21 mouse cellular contexts compared by ENCODE assay signal in the genomic region with DNA sequence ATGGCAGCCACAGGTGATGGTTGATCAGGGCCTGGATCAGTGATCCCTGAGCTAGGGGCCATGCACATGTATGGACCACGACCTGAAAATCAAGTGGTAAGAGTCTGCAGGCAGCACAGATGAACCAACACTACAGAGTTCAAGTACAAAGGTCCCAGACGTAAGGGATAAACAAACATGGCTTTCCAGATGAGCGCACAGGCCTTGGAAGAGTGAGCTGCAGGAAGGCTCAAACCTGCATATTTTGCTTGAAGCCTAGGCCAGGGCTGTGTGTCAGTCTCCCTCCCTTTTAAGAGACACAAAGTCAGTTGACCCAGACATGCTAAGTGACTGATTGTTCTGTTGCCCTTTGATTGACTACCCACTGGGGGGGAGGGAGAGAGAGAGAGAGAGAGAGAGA.
DNase-seq lines count a peak whose midpoint lies in the region; ATAC-seq and TF ChIP-seq lines count a peak whose summit lies in the region.
"Had no signal": no experiment of that assay in that cellular context is flagged by ENCODE, and none has a peak within 500 bp of the region (broad histone marks: within the 10 kb centered on the region; RNA-seq: fewer than 3 reads in every experiment).

No protein-coding gene starts in this region.

- no peaks in the 10 kb centered on the region for H3K36me3 ChIP-seq in kidney, embryonic 14.5 days (ENCODE audit: control insufficient read depth, insufficient read depth, low read length)
- H3K36me3 ChIP-seq: embryonic facial prominence, embryonic 10.5 days; heart, embryonic 13.5 days; hindbrain, embryonic 12.5 days had no signal

- 43% methylated on average over 3 of the region's 3 CpGs for WGBS in kidney, embryonic 14.5 days
- WGBS in cerebellum, adult 2 months: 60% methylated on average over 3 of the region's 3 CpGs

- H3K27ac ChIP-seq in kidney, embryonic 14.5 days (ENCODE audit: low read depth, low read length): no peak overlapping the region
- H3K27ac ChIP-seq in cerebellum, adult 2 months (ENCODE audit: insufficient read depth, low read length): no peak overlapping the region
- H3K27ac ChIP-seq: embryonic facial prominence, embryonic 10.5 days; forebrain, embryonic 13.5 days; gastrocnemius, adult 2 months; heart, embryonic 13.5 days; hindbrain, embryonic 12.5 days had no signal

- TF ChIP-seq POLR2A in cerebellum, adult 2 months (IDR thresholded peaks at IDR 0.05; ENCODE audit: borderline replicate concordance, insufficient read depth, low read length): no peak

- no peak for TF ChIP-seq CTCF in cerebellum, adult 2 months (IDR thresholded peaks at IDR 0.05; ENCODE audit: borderline replicate concordance, insufficient read depth, low read depth, low read length)

- H3K9me3 ChIP-seq in kidney, embryonic 14.5 days (ENCODE audit: control insufficient read depth, low read length): no peaks in the 10 kb centered on the region
- H3K9me3 ChIP-seq: embryonic facial prominence, embryonic 10.5 days; forebrain, embryonic 13.5 days; heart, embryonic 13.5 days; hindbrain, embryonic 12.5 days had no signal

- H3K27me3 ChIP-seq in kidney, embryonic 14.5 days (ENCODE audit: control insufficient read depth, insufficient read depth, low read length): no peaks in the 10 kb centered on the region
- no peaks in the 10 kb centered on the region for H3K27me3 ChIP-seq in cerebellum, adult 2 months (ENCODE audit: control insufficient read depth, insufficient read depth, low read length)
- H3K27me3 ChIP-seq: CH12.LX; forebrain, embryonic 13.5 days; heart, embryonic 13.5 days; hindbrain, embryonic 12.5 days; Patski had no signal

- H3K9ac ChIP-seq in kidney, embryonic 14.5 days (ENCODE audit: low read depth, low read length): no peak overlapping the region
- H3K9ac ChIP-seq: forebrain, embryonic 13.5 days; forebrain, postnatal 0 days; heart, embryonic 13.5 days; hindbrain, embryonic 12.5 days had no signal

- intact Hi-C loops in heart, postnatal 25 days (cut with DNase I): no loop called here

- peak; percentile 28; the same call in 1 of the 2 replicates for ATAC-seq in kidney, embryonic 14.5 days (ENCODE audit: low FRiP score, low TSS enrichment)
- ATAC-seq: forebrain, embryonic 13.5 days; forebrain, postnatal 0 days had no signal

- H3K4me3 ChIP-seq in kidney, embryonic 14.5 days (ENCODE audit: low read length): no peak overlapping the region
- no peak overlapping the region for H3K4me3 ChIP-seq in cerebellum, adult 2 months (replicated peaks; ENCODE audit: insufficient read depth, low read depth, low read length)
- H3K4me3 ChIP-seq: embryonic facial prominence, embryonic 10.5 days; forebrain, embryonic 13.5 days; gastrocnemius, adult 2 months; heart, embryonic 13.5 days; hindbrain, embryonic 12.5 days had no signal

- no peak overlapping the region for H3K4me2 ChIP-seq in kidney, embryonic 14.5 days (replicated peaks; ENCODE audit: low read depth, low read length)
- H3K4me2 ChIP-seq: forebrain, embryonic 13.5 days; heart, embryonic 13.5 days; hindbrain, embryonic 12.5 days had no signal

- H3K4me1 ChIP-seq in kidney, embryonic 14.5 days (ENCODE audit: control insufficient read depth, insufficient read depth, low read length): no peaks in the 10 kb centered on the region
- no peaks in the 10 kb centered on the region for H3K4me1 ChIP-seq in cerebellum, adult 2 months (ENCODE audit: control insufficient read depth, insufficient read depth, low read length)
- H3K4me1 ChIP-seq: heart, embryonic 13.5 days; hindbrain, embryonic 12.5 days had no signal

- peak; percentile 27 for DNase-seq in kidney, adult 18-20 months
- peak; percentile 24 for DNase-seq in kidney, postnatal 10 days
- DNase-seq in lung, adult 18-20 months: no peak
- no peak for DNase-seq in right cerebral cortex, adult 18-20 months
- no peak for DNase-seq in cerebellum, adult 2 months
- DNase-seq in heart, postnatal 25 days (ENCODE audit: low spot score): no peak
- DNase-seq: adrenal gland, adult 2 months; adrenal gland, postnatal 25 days; cerebellum, adult 18-20 months; cerebellum, postnatal 10 days; forebrain, postnatal 0 days; gastrocnemius, adult 2 months; gastrocnemius, postnatal 25 days; heart, postnatal 4 days had no signal

Comparison
In these comparisons a context has a peak if more than half of its experiments do, and no peak if none do; other contexts are left out.
1. DNase-seq: peak in kidney, adult 18-20 months (single experiment) and kidney, postnatal 10 days (single experiment); none in lung, adult 18-20 months (0 of 2), right cerebral cortex, adult 18-20 months (single experiment), cerebellum, adult 2 months (0 of 2) and heart, postnatal 25 days (single experiment).